Mouse (Mus musculus) ovary, postnatal 36 days (tissue): ENCODE data around the gene Cpne1.

Experiments used
- DNase-seq: peaks from one replicate; pipeline ENCODE4 v3.0.0; 2022; ENCODE audit warnings: low spot score, mixed read lengths

Cpne1 gene

GRCm38 (mm10) chr2:156079674-156080073 is 32.1 kb downstream of the Cpne1 start:
- DNase-seq, result no peak

DNA sequence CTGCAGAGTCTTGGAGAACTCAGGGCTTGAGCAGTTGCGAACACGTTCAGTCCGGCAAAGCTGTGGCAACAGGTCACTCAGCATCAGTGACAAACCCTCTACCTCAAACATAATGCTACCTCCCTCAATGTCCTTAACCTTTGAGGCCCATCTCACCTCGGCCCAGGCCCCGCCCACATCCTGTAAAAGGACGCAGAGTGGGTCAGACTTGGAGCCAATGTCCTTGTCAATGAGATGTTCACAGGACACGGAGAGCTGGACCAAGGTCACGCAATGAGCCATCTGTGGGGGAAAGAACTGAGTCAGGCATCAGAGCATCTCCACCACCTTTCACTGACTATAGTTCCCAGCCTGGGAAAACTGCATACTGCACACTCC is 32.6 kb downstream of the Cpne1 start:
- DNase-seq, result no peak

- no peak for DNase-seq
These were observed 33.2 kb downstream of the Cpne1 start for GRCm38 (mm10) chr2:156078421-156079182.

GRCm38 (mm10) chr2:156077461-156077860 is 34.3 kb downstream of the Cpne1 start:
- DNase-seq, result no peak

DNA sequence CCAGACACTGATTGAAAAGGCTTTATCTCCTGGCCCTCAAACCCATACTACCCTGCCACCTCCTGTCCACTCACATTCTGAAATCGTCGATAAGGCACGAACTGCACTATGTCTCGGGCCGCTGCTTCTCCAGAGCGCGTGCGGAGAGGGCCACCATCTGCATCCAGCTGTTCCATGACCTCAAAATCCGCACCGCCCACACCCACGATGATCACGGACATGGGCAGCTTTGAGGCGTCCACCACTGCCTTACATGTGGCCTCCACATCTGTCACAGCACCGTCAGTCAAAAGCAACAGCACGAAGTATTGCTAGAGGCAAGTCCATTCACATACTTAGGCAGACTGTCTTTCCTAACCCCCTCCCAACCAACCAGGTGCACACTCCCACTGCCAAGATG is 38.0 kb downstream of the Cpne1 start:
- DNase-seq, result no peak

DNA sequence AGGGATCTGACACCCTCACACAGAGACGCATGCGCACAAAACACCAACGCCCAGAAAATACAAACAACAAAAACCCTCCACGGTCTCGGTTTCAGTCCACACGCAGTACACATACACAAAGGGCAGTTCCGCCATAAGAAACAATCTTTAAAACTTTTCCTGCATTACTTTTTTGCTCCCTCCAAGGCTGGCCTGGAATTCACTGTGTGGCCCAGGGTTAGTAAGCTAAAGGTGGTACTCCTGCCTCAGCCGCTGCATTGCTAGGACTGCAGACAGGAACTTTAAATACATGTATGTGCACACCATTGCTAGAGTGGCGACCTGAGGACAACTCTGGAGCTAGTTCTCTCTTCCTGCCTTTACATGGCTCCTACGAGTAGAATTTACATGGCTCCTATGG is 40.5 kb downstream of the Cpne1 start:
- DNase-seq, result no peak

DNA sequence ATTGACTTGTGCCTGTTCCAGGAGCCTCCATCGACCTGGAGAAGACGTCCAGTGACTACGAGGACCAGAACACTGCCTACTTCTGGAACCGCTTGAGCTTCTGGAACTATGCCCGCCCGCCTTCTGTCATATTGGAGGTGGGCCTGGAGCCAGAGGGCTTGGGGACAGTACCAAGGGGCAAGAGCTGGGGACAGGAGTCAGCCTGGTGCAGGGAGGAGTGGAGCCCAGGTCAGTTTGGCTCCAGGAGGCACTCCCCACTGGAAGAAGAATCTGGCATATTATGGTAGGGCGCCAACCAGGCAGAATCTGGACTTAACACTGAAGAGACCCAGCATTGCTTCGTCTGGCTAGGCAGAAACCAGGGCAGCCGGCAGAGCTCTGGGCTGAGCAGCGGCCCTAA is 43.8 kb downstream of the Cpne1 start:
- DNase-seq, result no peak

DNA sequence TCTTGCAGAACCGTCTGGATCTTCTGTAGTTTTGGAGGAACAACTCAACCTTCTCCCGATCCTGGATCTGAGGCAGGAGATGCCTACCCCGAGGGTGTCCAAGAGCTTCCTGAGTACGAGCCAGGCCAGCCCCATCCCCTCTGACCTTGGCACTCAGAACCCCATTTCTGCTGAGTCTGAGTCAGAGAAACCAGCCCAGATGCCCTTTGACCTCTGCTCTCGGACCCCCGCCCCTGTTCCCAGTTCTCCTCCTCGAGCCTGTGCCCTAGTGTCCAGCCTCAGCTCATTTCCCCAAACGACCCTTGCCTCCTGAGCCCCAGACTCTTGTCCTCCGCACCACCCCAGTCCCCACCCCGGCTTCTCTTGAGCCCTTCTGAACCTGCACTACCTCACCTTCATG is 45.6 kb downstream of the Cpne1 start:
- no peak for DNase-seq

DNA sequence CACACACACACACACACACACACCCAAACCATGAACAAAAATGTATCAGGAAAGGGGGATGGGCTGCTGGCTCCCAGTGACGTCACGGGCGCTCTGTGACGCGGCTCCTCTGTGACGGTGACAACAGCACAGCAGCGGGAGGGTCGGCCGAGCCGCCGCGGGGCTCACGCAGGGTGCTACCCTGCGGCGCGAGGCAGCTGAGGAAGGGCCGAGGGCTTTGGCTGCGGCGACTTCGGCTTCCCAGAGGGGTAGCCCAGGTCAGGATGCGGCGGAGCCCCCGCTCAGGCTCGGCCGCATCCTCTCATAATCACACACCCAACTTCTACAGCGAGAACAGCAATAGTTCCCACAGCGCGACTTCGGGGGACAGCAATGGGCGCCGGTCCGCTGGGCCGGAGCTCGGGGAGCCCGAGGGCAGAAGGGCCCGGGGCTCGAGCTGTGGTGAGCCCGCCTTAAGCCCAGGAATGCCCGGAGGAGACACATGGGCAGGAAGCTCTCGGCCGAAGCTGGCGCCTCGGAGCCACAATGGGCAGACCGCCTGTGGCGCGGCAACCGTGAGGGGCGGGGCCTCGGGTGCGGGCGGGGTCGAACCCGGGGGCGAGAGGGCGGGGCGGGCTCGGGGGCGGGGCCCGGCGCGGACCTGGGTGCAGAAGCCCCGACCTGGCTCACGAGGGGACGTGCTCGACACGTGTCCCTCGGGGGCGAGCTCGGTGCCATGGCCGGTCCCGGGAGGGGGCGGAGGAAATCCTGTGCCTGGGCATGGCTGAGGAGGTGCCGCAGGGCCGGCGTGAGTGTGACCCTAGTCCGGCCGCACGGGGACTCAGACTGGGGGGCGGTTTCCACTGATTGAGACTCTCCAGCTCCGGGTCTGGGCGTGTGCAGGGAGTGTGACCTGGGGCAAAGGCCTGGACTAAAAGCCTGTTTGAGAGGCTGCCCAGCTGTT is 46.4 kb downstream of the Cpne1 start, which contains the start of gene Spag4:
Gene Spag4 (plus strand): TSS at position 77 of the 943 bp plus-strand sequence.
- DNase-seq, result peak; percentile 83

GRCm38 (mm10) chr2:156052816-156053215 is 58.9 kb downstream of the Cpne1 start, which contains the start of gene Fer1l4:
Gene Fer1l4, minus strand, starts transcription at chr2:156052947.
- no peak for DNase-seq

DNA sequence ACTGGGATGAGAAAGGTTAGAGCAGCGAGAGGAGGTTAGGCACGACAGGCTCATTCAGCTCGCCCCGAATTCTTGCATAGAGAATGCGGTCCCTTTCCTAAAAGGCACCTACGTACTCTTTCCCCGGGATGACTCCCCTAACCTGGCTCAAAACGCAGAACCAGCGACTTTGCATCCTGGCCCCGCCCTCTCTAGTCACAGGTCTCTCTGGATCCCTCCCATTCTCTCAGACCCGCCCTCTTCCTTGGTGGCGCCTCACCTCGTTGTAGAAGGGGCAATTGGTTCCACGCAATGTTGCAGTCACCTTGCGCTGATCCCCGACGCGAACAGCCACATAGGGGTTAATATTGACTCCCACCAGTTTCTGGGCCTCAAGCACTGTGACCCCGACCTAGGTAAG is 63.8 kb downstream of the Cpne1 start:
- DNase-seq, result no peak

DNA sequence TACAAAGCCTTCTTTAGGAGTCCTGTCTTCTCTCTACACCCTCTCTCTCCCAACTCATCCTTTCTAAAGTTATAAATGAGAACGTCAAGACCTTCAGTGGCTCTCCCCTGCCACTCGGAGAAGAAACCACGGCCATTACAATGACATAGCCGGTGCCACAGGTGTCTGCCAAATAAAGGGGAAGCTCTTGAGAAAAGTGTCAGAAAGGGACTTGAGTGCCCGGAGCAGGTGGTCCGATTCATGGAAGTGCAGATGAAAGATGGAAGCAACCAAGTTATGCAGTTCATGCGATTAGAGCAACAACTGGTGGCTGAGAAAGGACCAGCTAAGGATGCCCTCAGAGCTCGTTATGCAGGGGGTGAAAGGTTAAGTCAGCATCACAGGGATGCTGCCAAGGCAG is 68.9 kb downstream of the Cpne1 start:
- DNase-seq, result no peak

DNA sequence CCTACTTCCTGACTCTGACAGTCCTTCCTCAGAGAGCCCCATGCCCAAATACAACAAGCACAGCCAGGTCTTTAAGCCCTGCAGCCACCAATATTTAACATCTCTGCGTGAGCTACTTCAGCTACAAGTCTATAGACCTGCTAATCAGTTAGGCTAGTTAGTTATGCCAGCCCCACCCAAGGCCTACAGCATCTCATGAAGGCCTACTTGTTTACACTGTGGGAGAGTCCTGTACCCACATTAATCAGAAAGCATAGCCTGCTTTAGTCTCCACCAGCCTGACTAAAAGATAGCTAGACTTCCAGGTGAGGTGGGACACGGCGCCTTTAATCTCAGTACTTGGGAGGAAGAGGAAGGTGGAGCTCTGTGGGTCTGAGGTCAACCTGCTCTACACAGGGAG is 72.4 kb downstream of the Cpne1 start:
- DNase-seq, result no peak

- DNase-seq, result no peak
These were observed 86.3 kb downstream of the Cpne1 start for GRCm38 (mm10) chr2:156025482-156025881.
